Mouse (Mus musculus) bone marrow macrophage, adult 2 months (primary cell): Measurements from ENCODE around the gene Aldh8a1. TPM values are rescaled to one million over a fixed set of nuclear protein-coding genes. Genes with fewer than 3 reads are reported as not detected.

Experiments
- H3K27ac ChIP-seq: 2 replicates; pipeline ENCODE4 v1.5.1; 2012; ENCODE audit warnings: low read depth, low read length; ENCODE audit not compliant: insufficient read depth
- H3K4me1 ChIP-seq: 2 replicates; pipeline ENCODE4 v1.6.1; 2012; ENCODE audit warnings: low read length; ENCODE audit not compliant: control insufficient read depth, insufficient read depth
- H3K4me3 ChIP-seq: 2 replicates; pipeline ENCODE4 v1.5.1; 2012; ENCODE audit warnings: mild to moderate bottlenecking, low read length, moderate library complexity; ENCODE audit not compliant: insufficient read depth
- CTCF ChIP-seq: IDR thresholded peaks from 2 replicates; pipeline ENCODE4 v1.5.1; 2012; ENCODE audit warnings: low read depth, mild to moderate bottlenecking, low read length, moderate library complexity
- POLR2A ChIP-seq: IDR thresholded peaks from 2 replicates; pipeline ENCODE4 v1.6.1; 2012; ENCODE audit warnings: mild to moderate bottlenecking, low read depth, low read length, borderline replicate concordance
- polyA plus RNA-seq: library from polyadenylated mRNA; stranded (reverse); fragments of >200 nt; gene quantifications from 2 replicates; pipeline ENCODE4 v1.2.4, GENCODE M21; 2012; ENCODE audit not compliant: missing spikeins, insufficient read depth, insufficient read length

The Aldh8a1 gene
- polyA plus RNA-seq, 1 experiment: not detected

DNA sequence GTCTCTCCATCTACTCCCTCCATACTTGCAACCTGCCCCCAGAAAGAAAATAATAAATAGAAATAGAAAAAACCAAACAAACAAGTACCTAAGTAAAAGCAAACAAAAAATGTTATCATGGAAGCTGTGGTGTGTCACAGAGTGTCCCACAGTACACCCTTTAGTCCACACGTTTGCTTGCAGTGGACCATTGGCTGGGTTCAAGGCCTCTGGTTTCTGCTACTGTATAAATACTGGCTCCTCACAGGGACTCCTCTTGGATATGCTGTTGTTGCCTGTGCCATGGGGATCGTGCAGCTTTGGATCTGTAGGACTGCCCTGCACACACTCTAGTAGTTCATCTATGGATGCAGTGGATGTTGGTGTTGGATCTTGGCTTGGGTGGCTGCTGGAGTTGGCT lies 27.1 kb upstream of the Aldh8a1 start:
- Histone ChIP-seq H3K27ac (no peak overlapping the region), H3K4me3 (no peak overlapping the region), H3K4me1 (no peaks in the 10 kb centered on the region)
- no peak for TF ChIP-seq POLR2A
- no peak for TF ChIP-seq CTCF

- no peaks in the 10 kb centered on the region for H3K4me1 ChIP-seq
- H3K27ac ChIP-seq: no peak overlapping the region
- H3K4me3 ChIP-seq: no peak overlapping the region
- TF ChIP-seq CTCF: no peak
These were observed 26.3 kb upstream of the Aldh8a1 start for GRCm38 (mm10) chr10:21350531-21351515.

- no peaks in the 10 kb centered on the region for H3K4me1 ChIP-seq
- TF ChIP-seq CTCF (no peak), POLR2A (no peak)
- no peak overlapping the region for H3K27ac ChIP-seq
- no peak overlapping the region for H3K4me3 ChIP-seq
These were observed 25.3 kb upstream of the Aldh8a1 start for GRCm38 (mm10) chr10:21351766-21352165.

DNA sequence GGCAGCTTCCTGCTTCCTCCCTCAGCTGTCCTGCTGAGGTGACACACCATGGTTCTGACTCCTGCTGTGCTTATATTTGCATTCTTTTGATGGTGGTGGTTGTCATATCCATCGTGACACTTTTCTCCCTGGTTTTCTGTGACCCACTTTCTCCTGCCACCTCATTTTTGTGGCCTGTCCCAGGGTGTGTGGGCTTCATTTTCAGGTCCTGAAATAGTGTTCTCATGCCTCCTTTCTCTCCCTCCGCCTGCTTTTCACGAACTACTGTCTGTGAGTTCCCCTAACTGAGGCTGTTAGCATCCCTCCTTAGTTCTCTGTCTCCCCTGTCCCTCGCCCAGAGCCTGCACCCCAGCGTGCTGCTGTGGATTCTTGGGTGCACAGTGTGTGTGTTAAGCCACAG lies 23.2 kb upstream of the Aldh8a1 start:
- TF ChIP-seq POLR2A: no peak
- no peak for TF ChIP-seq CTCF
- Histone ChIP-seq H3K27ac (no peak overlapping the region), H3K4me1 (no peaks in the 10 kb centered on the region), H3K4me3 (no peak overlapping the region)

DNA sequence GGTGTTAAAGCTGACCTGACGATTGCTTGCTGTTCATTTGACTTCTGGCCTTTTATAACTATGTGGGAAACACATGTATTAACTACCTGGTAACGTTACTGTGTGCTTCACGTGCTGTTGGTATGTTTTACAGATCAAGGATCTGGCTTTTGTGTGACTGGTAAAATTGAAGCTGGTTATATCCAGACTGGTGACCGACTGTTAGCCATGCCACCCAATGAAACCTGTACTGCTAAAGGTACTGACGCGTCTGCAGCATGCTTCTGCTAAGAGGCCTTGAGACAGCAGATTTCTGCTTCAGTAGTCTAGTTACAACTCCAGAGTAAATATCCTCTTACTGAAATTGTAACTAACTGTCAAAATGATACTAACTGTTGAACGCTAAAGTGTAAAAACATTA lies 22.6 kb upstream of the Aldh8a1 start:
- TF ChIP-seq CTCF (no peak), POLR2A (no peak)
- Histone ChIP-seq H3K4me3 (no peak overlapping the region), H3K27ac (no peak overlapping the region), H3K4me1 (no peaks in the 10 kb centered on the region)

DNA sequence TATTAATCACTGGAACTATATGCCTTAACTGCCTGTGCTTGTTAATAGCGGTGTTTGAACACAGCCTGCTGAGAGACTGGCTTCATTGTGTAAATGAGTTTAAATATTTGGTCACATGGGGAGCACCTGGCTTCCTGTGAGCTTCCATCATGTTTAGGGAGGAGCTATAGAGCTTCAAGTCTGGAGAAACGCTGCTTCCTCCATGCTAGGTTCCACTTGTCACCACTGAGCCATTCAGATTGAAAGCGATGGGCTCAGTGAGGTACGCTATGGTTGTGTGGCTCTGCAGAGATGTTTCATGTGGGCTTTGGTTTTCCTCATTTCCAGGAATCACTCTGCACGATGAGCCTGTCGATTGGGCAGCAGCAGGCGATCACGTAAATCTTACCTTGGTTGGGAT lies 19.1 kb upstream of the Aldh8a1 start:
- Histone ChIP-seq H3K4me3 (no peak overlapping the region), H3K27ac (no peak overlapping the region), H3K4me1 (no peaks in the 10 kb centered on the region)
- TF ChIP-seq POLR2A (no peak), CTCF (no peak)

DNA sequence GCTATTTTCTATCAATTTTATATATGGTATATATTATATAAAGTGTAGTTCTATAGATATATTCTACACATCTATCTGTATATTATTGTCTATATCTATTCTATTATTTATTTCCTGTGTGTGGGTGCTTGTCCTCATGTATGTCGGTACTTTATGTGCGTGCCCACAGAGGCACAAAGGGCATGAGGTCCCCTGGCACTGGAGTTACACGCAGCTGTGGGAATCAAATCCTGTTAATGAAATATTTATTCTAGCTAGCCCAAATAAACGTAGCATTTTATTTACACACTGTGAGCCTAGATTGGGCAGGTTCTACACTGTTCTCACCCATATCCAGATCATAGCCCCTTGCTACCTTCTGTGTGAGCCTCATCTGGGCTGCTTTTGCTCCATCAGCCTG lies 18.0 kb upstream of the Aldh8a1 start:
- TF ChIP-seq CTCF (no peak), POLR2A (no peak)

GRCm38 (mm10) chr10:21361871-21362270 lies 15.2 kb upstream of the Aldh8a1 start:
- Histone ChIP-seq H3K4me3 (no peak overlapping the region), H3K27ac (no peak overlapping the region), H3K4me1 (no peaks in the 10 kb centered on the region)
- TF ChIP-seq CTCF (no peak), POLR2A (no peak)

More for the DNA sequence above, 18.0 kb upstream of the Aldh8a1 start:
- H3K4me1 ChIP-seq: no peaks in the 10 kb centered on the region
- no peak overlapping the region for H3K27ac ChIP-seq
- H3K4me3 ChIP-seq: no peak overlapping the region

DNA sequence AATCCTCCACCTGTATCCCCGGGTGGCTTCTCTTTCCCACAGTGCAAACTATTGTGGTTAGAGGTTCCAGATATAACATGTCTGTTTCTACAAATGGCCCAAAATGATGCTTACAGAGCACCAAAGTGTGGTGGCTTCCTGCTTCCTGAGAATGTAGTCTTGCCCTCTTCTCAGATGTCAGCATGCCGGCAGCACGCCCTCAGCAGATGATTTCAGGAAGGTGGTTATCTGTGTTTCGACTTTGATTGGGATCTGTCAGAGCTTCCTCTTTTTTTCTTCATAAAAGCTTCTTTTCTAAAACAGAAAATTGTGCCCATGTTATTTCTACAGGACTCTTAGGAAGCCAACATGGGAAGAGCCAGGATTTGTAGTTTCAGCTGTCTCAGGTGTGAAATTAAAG lies 13.8 kb upstream of the Aldh8a1 start:
- TF ChIP-seq CTCF: no peak
- no peak for TF ChIP-seq POLR2A
- Histone ChIP-seq H3K4me3 (no peak overlapping the region), H3K4me1 (no peaks in the 10 kb centered on the region), H3K27ac (no peak overlapping the region)

GRCm38 (mm10) chr10:21364946-21365345 lies 12.1 kb upstream of the Aldh8a1 start:
- H3K4me1 ChIP-seq: no peaks in the 10 kb centered on the region
- H3K4me3 ChIP-seq: no peak overlapping the region
- H3K27ac ChIP-seq: no peak overlapping the region
- TF ChIP-seq POLR2A: no peak
- no peak for TF ChIP-seq CTCF

- H3K4me1 ChIP-seq: no peaks in the 10 kb centered on the region
- no peak overlapping the region for H3K4me3 ChIP-seq
- no peak for TF ChIP-seq POLR2A
- TF ChIP-seq CTCF: no peak
- no peak overlapping the region for H3K27ac ChIP-seq
These were observed 11.2 kb upstream of the Aldh8a1 start for GRCm38 (mm10) chr10:21365897-21366296.
